Mouse (Mus musculus) 3134 (cell line): Measurements from ENCODE around the gene Zfhx3.

Experiments
- DNase-seq: peaks from one replicate; pipeline ENCODE4 v3.0.0-alpha.2; 2011; ENCODE audit warnings: low spot score; ENCODE audit not compliant: insufficient read length; ENCODE audit errors: extremely low read depth

Gene Zfhx3

GRCm38 (mm10) chr8:108623660-108624059 lies 681.2 kb downstream of the Zfhx3 start:
- no peak for DNase-seq

GRCm38 (mm10) chr8:108625571-108626120 lies 683.2 kb downstream of the Zfhx3 start:
- no peak for DNase-seq

GRCm38 (mm10) chr8:108631069-108631468 lies 688.6 kb downstream of the Zfhx3 start:
- no peak for DNase-seq

- DNase-seq: no peak
Observed at GRCm38 (mm10) chr8:108634282-108634681, 691.8 kb downstream of the Zfhx3 start.

GRCm38 (mm10) chr8:108637887-108638286 lies 695.4 kb downstream of the Zfhx3 start:
- DNase-seq: no peak

DNA sequence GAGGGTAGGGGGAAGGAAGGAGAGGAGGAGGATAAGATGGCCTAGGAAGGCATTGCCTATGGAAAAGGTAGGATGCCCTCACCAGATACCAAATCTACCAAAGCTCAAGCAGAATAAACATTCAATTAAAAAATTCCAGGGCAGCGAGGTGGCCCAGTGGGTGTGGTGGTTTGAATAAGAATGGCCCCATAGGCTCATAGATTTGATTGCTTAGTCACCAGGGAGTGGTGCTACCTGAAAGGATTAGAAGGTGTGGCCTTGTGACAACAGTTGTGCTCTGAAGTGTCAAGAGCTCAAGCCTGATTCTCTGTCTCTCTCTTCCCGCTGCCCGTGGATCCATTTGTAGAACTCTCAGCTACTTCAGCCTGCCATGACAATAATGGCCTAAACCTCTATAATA lies 703.2 kb downstream of the Zfhx3 start:
- no peak for DNase-seq

DNA sequence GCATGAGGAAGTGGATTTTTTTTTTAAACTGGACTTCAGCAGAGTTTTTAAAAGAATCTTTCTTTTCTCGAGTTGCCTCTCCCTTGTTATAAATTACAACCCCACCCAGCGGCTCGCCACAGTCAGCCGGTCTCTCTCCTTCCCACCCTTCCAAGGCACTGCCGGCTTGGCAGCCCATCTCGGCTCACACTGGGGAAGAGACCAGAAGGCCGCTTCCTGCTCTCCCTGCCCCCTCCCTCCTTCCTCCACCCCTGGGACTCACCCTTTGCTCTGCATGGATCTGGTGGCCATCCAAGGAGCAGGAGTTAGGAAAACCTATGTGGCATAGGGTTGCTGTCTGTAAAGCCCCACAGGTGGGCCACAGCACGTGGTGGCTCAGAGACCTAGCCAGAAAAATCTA lies 705.1 kb downstream of the Zfhx3 start:
- DNase-seq: no peak

GRCm38 (mm10) chr8:108648993-108649392 lies 706.5 kb downstream of the Zfhx3 start:
- no peak for DNase-seq

DNA sequence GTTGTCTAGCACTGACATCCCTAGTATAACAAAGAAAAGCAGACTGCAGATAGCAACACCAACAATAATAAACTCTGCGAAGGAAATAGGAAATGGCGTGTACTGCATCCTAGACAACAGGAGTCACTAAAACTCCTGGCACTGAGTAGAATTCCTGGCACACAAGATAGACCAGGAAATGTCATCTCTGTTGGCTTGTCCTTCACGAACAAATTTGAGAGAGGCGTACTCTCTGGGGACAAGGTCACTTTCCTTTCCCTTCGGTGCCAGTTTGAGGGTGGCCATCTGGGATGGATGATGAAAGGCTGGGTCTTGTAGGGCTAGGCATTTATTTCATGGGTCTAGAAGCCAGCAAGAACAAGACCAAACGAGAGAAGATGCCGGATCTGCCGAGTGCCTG lies 708.4 kb downstream of the Zfhx3 start:
- no peak for DNase-seq

DNA sequence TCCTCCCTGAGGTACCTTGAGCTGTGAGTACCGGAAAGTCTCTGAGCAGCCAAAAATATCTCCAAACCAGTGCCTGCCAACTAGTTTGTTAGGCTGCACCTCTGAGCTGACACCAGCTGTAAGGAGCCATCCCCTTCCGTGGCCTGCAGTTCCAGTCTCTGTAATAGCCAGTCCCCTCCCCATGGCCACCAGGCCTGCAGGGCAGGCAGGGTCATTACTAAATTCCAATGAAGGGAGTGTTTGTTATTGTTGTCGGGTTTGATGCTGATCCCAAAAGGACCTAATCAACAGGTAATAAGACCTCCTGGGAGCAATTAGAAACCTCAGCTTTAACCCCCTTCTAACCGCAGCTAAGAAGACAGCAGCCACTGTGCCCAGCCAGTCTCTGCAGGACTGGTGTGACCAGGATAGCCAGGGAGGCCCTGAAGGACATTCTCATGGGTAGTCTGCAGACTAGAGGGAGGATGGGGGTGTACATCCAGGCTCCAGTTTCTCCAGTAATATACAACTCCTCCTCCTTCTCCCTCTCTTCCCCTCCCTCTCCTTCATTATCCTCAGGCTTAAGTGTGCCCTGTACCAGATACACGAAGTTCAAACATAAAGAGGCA lies 719.1 kb downstream of the Zfhx3 start:
- no peak for DNase-seq

- no peak for DNase-seq
Observed at GRCm38 (mm10) chr8:108662766-108663165, 720.3 kb downstream of the Zfhx3 start.

DNA sequence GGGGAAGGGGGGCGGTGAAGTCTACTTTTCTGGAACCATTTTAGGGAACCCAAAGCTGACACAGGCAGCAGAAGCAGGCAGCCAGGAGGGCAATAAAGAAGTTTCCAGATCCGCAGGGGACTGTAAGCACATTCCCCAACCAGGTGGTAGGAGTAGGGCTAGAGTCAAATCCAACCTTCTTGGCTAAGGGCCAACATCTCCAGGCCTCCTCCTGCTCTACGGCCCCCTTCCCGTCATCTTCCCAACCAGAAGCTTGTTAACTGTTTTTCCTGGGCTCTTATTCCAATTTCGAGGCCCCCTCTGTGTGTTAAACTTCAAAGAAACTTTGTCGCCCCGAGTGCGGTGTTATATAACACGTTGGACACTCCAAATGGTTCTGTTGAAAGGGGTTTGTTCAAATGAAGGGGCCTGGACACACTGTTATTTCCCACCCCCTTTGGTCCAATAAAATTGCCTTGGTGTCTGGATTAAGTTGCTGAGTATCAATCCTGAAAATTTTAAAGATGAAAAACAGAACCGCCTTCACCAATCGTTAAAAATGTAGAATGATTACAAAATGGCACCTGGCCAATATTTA lies 729.6 kb downstream of the Zfhx3 start:
- no peak for DNase-seq

DNA sequence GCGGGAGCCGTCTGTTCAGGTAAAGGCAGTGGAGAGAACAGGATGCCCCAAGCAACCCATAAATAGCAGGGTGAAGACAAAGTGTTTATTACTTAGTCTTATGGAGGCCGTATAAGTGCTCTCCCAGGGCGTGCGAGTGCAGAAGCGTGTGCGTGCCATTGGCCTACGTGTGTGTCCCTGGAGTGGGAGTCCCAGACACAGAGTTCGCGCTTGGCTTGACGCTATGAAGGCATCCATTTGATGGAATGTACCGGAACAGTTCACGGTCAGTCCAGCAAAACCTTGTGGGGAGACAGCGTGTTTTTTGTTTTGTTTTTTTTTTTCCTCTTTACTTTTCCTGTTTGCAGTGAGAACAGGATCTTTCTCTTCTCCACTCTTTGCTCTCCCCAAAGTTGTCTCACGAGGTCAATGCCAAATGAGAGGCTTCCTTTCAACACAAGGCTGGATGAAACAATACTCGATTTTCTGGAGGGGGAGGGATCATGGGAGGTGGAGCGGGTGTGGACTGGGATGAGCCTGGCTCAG lies 732.6 kb downstream of the Zfhx3 start:
- DNase-seq: no peak

DNA sequence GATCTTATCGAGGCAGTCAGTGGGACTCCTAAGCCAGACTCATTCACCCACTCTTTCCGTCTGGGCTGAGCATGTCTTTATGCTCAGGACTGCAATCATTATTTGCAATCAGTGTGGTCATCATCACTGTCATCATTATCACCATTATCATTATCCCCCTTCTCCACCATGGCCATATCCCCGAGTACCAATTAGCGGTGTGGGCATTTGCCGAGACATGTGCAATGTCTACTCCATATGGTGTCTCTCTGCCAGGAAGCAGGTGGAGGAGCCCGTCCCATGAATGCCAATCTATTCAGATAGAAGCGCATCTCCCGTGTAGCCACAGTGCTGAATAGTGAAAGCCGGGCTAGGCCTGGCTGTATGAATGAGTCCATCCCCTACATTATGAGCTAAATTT lies 747.2 kb downstream of the Zfhx3 start:
- DNase-seq: no peak

DNA sequence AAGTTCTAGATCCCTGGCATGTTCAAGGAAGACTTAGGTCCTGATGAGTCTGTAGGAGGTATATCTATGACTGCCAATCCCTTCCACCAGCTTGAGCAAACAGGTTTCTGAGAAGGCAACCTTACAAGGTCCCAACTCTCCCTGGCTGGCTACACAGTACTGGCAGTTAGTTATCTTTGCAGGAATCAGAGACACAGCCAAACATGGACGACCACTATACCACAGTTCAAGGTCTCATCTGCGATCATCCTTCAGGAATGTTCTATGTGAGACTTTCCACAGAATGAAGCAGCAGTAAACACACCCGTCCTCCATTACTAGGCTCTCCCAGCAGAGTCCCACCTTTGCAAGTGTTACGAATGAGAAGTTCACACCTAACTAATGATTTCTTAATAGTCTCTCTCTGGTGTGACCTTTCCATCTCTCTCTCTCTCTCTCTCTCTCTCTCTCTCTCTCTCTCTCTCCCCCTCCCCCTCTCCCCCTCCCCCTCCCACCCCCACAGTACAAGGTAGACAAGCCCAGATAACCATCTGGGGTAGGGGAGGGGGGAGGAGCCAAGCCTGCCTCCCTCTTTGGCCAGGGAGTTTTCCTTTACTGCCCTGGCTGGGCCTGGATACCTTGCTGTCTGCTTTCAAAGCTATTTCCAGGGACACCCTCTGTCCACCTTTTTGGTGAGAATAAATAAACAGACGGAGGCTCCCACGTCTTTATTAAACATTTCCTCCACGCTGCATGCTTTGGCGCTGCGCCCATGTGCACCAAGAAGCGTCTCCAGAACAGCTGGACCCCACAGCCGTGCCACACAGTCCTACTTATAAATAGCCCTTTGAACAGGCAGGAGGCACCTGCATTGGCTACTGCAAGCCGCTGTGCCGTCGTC lies 748.4 kb downstream of the Zfhx3 start:
- DNase-seq: no peak

DNA sequence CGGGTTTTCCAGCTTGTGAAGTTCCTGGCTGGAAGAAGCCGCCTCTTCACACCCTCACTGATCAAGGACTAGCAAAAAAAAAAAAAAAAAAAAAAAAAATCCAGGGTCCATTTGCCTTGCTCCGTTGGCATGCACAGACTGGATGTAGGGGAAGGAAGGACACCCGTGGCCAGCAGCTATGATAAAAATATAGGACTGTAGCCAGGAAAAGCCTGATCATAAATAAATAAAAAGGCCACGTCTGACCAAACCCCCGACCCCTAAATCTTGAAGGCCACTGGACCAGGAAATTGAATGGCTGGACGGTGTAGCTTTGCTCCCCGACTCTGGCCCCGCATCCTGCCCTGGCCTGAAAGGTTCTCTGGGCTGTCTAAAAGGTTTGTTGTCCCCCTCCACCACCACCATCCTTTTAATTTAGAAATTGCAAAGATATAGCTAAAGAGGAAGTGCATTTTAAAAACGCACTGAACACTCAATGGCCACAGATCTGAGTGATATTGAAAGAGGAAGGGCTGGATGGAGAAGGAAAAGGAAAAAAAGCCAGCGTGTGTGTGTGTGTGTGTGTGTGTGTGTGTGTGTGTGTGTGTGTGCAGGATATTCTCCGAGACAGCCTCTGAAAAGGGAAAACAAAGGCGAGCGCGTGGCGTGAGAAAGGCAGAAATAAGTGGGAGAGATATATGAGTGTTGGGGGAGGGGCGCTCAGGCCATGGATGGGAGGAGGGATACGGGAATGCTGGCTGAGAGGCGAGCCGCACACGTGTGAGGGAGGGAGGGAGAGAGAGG lies 749.2 kb downstream of the Zfhx3 start:
- DNase-seq: no peak

- no peak for DNase-seq
Observed at GRCm38 (mm10) chr8:108692239-108692627, 749.8 kb downstream of the Zfhx3 start.

DNA sequence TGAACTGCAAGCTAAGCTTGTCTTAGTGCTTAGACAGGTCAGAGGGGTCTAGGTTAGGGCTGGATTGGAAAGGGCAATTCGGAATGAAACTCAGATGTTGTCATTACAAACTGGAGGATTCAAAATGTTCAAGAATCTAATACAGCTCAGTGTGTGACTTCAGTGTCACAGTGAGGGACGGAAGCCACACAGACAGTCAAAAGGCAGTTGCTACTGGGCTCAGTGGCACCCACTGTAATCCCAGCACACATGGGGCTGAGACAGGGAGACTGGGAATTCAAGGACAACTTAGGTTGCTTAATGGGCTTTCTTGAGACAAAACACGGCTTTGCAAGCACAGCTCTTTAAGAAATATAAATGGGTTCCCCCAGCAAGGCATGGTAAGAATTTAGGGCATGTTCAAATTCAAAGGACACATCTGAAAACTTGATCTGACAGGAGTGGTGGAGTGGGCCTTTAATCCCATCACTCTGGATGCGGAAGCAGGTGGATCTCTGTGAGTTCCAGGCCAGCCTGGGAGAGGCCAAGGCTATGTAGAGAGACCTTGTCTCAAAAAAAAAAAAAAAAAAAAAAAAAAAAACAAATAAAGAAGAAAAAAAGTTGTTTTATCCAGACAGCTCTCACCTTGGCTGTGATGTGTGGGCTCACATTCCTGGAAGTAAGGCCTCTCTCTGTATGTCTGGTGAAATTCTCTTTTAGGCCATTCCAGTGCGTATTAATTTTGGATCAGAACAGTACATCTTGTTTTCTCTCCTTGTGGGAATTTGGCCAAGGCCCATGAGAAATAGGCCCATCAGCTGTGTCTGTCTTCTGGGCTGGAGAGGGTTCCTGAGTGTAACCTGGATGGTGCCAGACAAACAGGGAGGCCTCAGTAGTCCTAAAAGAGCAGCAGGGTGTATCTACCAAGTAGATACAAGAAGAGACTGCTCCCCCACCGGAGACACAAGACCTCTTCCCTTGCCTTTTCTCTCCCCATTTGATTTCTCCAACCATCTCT lies 750.5 kb downstream of the Zfhx3 start:
- no peak for DNase-seq

DNA sequence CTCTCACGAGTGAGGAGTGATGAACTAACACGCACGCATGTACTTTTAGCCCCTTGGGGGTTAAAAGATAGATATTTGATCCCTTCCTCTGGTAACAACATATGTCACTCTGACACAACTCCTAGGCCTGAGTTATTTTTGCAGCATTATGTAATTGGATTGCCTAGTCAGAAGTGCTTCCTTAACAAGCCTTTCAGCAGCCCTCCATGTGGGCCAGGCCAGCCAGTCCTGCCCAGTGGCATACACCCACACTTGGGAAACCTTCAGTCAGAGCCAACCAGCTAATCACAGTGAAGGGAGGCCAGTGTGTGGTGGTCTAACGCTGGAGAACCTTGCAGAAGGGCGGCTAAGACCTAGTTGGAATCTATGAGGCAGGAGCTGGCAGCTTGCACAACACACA lies 751.4 kb downstream of the Zfhx3 start:
- no peak for DNase-seq
